Mouse (Mus musculus): Measurements from ENCODE around the gene Dhrs9. TPM values are rescaled to one million over a fixed set of nuclear protein-coding genes. Genes with fewer than 3 reads are reported as not detected.

Dhrs9 gene
- polyA plus RNA-seq, 1 experiment from 2014 or later = not detected

GRCm38 (mm10) chr2:69441656-69442055 lies 61.4 kb downstream of the Dhrs9 start:
- DNase-seq (ENCODE audit: low spot score) = no peak
- H3K9me3 ChIP-seq = no peaks in the 10 kb centered on the region
- H3K4me1 ChIP-seq (replicated peaks) = no peaks in the 10 kb centered on the region
- 79% methylated on average over 3 of the region's 3 CpGs for WGBS
- H3K4me3 ChIP-seq = no peak overlapping the region
- H3K36me3 ChIP-seq = peaks cover 16% of the 10 kb centered on the region
- no peak overlapping the region for H3K27ac ChIP-seq
- H3K27me3 ChIP-seq (ENCODE audit: insufficient read depth, poor library complexity, severe bottlenecking) = no peaks in the 10 kb centered on the region

- no peaks in the 10 kb centered on the region for H3K4me1 ChIP-seq (replicated peaks)
- no peak overlapping the region for H3K27ac ChIP-seq
- H3K4me3 ChIP-seq = no peak overlapping the region
- WGBS = 82% methylated on average over 4 of the region's 4 CpGs
- no peak for DNase-seq (ENCODE audit: low spot score)
- H3K9me3 ChIP-seq = no peaks in the 10 kb centered on the region
- peaks cover 19% of the 10 kb centered on the region; the same call in 1 of the 2 replicates for H3K36me3 ChIP-seq
- H3K27me3 ChIP-seq (ENCODE audit: insufficient read depth, poor library complexity, severe bottlenecking) = no peaks in the 10 kb centered on the region
These were observed 65.7 kb downstream of the Dhrs9 start for GRCm38 (mm10) chr2:69445896-69446472.

DNA sequence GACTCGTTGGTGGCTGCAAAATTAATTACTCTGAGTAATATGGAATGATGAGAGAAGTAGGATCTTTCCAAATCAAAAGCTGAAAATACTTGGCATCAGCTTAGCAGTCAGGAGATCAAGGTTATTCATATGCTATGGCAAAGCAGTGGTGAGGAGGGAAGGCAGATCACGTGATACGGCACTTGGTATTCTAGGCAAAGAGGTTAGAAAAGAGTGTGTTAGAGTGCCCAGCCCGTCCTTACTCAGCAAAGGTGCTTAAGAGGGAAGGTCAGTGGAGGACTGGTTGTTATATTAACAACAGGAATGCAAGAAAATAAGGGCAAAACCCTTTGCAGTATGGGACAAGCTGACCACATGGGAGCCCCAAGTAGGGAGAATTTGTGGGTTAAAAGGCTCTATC lies 68.3 kb downstream of the Dhrs9 start:
- no peak for DNase-seq (ENCODE audit: low spot score)
- H3K27ac ChIP-seq = no peak overlapping the region
- no peak overlapping the region for H3K4me3 ChIP-seq
- peaks cover 20% of the 10 kb centered on the region; the same call in 1 of the 2 replicates for H3K36me3 ChIP-seq
- WGBS = 91% methylated on average over 4 of the region's 4 CpGs
- H3K4me1 ChIP-seq (replicated peaks) = no peaks in the 10 kb centered on the region
- H3K27me3 ChIP-seq (ENCODE audit: insufficient read depth, poor library complexity, severe bottlenecking) = no peaks in the 10 kb centered on the region
- no peaks in the 10 kb centered on the region for H3K9me3 ChIP-seq

DNA sequence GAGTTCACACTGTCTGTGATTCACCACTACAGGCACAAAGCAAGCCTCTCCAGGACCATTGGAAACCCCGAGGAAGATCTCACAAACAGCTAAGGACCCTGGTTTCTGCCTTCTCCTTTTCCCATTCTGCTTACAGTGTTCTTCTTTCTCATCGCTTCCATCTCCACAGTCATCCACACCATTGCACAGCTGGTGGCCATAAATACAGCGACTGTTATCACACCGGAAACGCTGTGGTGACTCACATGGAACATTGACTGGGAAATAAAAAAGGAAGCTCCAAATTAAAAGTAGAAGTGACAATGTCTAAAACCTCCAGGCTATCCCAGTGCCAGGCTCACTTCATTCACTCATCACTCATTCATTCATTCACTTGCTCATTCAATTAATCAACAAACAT lies 70.9 kb downstream of the Dhrs9 start:
- Histone ChIP-seq H3K27ac (no peak overlapping the region), H3K36me3 (peaks cover 36% of the 10 kb centered on the region), H3K27me3 (ENCODE audit: insufficient read depth, poor library complexity, severe bottlenecking) (no peaks in the 10 kb centered on the region), H3K4me1 (replicated peaks) (no peaks in the 10 kb centered on the region), H3K9me3 (no peaks in the 10 kb centered on the region), H3K4me3 (no peak overlapping the region)
- no peak for DNase-seq (ENCODE audit: low spot score)
- 90% methylated on average over 5 of the region's 5 CpGs for WGBS

Other genes with a start within 250 kb of the Dhrs9 start
- gene Nostrin, start 244.6 kb upstream of the Dhrs9 start, polyA plus RNA-seq (2016; fragmentation: Nextera tagmentation; extraction: Ambion mirVana) = 0.41 and 0.75 TPM in 2 replicates
- 223 and 229 TPM in 2 replicates for gene Spc25, start 174.3 kb upstream of the Dhrs9 start, polyA plus RNA-seq (2016; fragmentation: Nextera tagmentation; extraction: Ambion mirVana)
- not detected in 2 replicates for gene G6pc2, start 169.4 kb upstream of the Dhrs9 start, polyA plus RNA-seq (2016; fragmentation: Nextera tagmentation; extraction: Ambion mirVana)
- 0.09 TPM in 1 of 2 replicates, not detected in the other for gene Abcb11, start 37.8 kb upstream of the Dhrs9 start, polyA plus RNA-seq (2016; fragmentation: Nextera tagmentation; extraction: Ambion mirVana)
- gene Lrp2, start 205.6 kb downstream of the Dhrs9 start, polyA plus RNA-seq (2016; fragmentation: Nextera tagmentation; extraction: Ambion mirVana) = 1.8 and 2.0 TPM in 2 replicates

Data from hindbrain, embryonic 10.5 days (tissue).